Mouse (Mus musculus): ENCODE results near the gene Fads3.

- TF ChIP-seq CTCF (IDR thresholded peaks at IDR 0.05) = peak; percentile 31; the same call in 1 of the 2 replicates
- no peak for TF ChIP-seq EP300 (IDR thresholded peaks at IDR 0.05)
Observed at GRCm38 (mm10) chr19:10102054-10102700, 60.8 kb downstream of the Fads3 start.

Measured in lung, postnatal 0 days (tissue).